Mouse (Mus musculus): ENCODE data around the gene Phf14.
A peak's percentile ranks its signal among the peaks of the same experiment; 100 is the strongest.
"Not testable (repeated sequence)": the region's sequence is repeated elsewhere in the genome, so short reads cannot be mapped to it uniquely, and the experiment has no call there.

Phf14 gene

GRCm38 (mm10) chr6:11907269-11908032 is at the start of gene Phf14, which contains the start of gene Ndufa4:
Gene Phf14 (plus strand): TSS chr6:11907809.
Gene Ndufa4 (minus strand): TSS chr6:11907497.
- DNase-seq (ENCODE audit: inconsistent ontology term) = peak; percentile 94

DNA sequence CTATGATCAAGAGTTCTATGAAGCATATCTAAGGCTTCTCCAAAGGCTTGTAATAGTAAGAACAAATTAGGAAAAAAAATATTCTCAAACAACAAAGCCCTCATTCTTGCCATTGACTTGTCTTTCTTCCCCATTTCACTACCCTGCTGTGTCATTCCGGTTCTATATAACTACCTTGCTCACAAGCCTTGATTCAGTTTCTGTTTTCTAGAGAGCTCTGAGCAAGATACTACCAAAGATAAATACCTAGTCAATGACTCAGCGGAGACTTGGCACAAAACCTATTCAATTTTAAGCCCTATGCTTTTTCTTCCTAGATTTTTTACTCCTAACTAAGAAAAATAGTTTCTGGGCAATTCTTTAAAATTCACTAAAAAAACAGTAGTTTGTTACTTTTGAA is 32.2 kb upstream of the Phf14 start:
- not testable (repeated sequence) for DNase-seq (ENCODE audit: inconsistent ontology term)

DNA sequence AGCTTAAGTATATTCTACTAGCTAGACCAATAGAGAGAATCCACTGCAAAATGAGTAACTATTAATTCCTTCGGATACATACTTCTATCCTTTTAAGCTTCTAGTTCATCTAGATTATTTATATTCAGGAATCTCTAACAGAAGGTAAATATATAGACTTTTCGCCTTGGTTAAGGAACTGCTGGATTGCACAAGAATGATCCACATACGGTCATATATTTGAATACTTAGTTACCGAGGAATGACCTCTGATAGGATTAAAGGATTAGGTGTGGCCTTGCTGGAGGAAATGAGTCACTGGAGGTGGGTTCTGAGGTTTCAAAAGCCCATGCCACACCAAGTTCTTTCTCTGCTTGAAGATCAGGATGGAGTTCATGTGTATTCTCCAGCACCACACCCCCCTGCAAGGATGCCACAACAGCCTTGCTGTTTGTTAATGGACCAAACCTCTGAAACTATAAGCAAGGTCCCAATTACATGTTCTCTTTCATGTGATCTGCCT is 6.7 kb upstream of the Phf14 start:
- no peak for DNase-seq (ENCODE audit: inconsistent ontology term)

GRCm38 (mm10) chr6:11906890-11907268 is 730 bp upstream of the Phf14 start:
- DNase-seq (ENCODE audit: inconsistent ontology term) = no peak

- no peak for DNase-seq (ENCODE audit: inconsistent ontology term)
These were observed 561 bp downstream of the Phf14 start for GRCm38 (mm10) chr6:11908170-11908569.

DNA sequence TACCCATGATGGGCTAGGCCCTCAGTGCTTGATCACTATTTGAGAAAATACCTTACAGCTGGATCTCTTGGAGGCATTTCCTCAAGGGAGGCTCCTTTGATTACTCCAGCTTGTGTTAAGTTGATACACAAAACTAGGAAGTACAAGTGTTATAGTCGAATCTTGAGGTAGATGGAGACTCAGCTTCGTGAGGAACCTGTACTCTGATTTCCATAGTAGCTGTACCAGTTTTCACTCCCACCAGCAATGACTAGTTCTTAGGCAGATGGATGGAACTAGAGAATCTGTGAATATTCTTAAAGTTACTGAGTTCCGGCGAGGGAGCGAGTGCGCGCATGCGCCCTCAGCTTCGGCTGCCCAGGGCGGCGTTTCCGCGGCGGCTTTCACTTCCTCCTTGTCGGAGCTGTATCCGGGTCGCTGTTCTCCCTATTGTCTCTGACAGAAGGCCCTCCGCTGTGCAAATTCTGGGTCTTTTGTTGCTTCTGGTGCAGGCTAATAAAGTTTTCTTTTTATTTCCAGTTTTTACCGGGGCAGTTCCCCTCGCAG is 18.0 kb downstream of the Phf14 start:
- peak; percentile 80 for DNase-seq (ENCODE audit: inconsistent ontology term)

DNA sequence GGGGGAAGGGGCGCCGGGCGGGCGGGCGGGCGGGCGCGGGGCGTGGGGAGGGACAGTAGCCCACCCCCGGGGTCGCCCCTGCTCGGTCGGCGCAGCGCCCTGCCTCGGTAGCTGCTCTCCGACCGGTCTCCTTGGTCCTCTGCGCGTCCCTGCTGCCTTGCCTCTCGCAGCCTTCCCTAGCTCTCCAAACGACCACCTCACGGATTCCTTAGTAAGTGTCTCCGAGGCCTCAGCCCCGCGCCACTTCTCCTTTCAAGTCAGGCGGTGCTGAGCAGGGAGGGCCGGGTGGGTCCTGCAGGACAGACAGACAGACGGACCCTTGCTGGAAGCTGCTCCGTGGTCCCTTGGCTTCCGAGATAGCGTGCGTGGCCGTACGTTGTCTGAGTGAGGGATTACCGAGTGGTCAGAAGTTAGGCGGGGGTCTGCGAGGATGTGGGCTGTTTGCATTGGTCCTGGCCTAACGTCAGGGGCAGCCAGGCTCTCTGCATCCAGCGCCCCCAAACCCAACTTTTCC is 18.5 kb downstream of the Phf14 start:
- peak; percentile 51 for DNase-seq (ENCODE audit: inconsistent ontology term)

GRCm38 (mm10) chr6:11927485-11927884 is 19.9 kb downstream of the Phf14 start:
- DNase-seq (ENCODE audit: inconsistent ontology term) = no peak

GRCm38 (mm10) chr6:11933403-11933802 is 25.8 kb downstream of the Phf14 start:
- no peak for DNase-seq (ENCODE audit: inconsistent ontology term)

GRCm38 (mm10) chr6:11940895-11941294 is 33.3 kb downstream of the Phf14 start:
- no peak for DNase-seq (ENCODE audit: inconsistent ontology term)

DNA sequence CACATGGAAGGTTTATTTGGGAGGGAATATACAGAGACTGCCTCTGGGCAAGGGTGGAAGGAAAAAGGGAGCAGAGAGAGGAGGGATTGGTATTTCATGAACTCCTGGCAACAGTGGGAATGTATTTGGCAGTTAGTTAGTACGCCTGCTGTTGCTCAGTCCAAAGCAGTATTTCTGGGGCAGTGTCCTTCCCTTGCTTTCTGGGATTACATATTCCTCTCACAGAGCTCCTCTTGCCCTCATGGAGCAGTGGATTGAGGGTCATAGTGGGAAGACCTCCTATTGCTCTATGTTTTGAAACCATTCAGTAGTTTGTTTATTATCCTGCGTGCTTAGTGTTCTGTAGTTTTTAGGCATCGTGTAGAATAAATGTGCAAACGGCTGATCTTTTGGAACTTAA is 34.5 kb downstream of the Phf14 start:
- no peak for DNase-seq (ENCODE audit: inconsistent ontology term)

DNA sequence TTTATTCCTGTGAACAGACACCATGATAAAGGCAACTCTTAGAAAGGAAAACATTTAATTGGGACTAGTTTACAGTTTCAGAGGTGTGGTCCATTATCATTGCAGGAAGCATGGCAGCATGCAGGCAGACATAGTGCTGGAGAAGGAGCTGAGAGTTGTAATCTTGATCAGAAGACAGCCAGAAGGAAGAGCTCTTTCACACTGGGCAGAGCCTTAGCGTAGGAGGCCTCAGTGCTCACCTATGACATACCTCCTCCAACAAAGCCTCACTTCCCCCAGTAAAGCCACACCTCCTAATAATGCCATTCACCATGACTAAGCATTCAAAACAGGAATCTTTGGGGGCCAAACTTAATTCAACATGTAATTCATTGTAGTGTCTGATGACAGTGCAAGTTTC is 40.5 kb downstream of the Phf14 start:
- DNase-seq (ENCODE audit: inconsistent ontology term) = no peak

DNA sequence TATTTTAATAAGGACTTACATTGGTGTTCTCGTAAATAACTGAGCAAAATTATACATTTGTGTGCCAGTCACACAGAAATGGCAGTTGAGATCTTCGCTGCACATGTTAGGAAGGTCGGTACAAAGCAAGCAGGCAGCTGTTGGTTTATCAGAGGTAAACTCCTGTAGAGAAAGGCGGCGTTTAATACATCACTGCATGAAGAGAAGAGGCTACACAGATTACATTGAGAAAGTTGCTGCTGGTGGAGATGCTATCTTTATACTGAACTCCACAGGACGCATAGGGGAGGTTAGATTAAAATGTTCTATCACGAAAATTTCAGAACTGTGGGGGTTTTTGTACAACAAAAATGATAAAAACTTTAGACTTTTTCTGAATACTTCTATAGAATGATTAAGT is 52.6 kb downstream of the Phf14 start:
- DNase-seq (ENCODE audit: inconsistent ontology term) = no peak

- no peak for DNase-seq (ENCODE audit: inconsistent ontology term)
These were observed 86.2 kb downstream of the Phf14 start for GRCm38 (mm10) chr6:11993782-11994181.

GRCm38 (mm10) chr6:11998576-11998975 is 91.0 kb downstream of the Phf14 start:
- DNase-seq (ENCODE audit: inconsistent ontology term) = peak; percentile 31

DNA sequence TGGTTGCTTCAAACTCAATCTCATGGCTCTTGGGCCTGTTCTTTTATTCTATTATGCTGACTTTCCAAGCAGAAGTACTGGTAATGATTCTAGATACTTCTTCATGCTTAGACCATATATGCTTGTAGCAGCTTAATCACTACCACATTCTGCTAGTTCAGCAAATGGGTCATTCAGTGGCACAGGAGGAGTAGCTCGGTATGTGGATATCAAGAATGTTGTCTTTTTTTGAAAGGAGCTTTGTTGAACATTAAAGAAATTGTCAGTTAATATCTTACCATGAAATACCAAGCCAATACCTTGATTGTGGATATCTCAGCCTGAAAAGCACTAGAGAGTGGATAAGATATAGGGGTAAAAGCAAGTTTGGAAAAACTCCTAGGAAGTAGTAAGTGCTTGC is 91.9 kb downstream of the Phf14 start:
- DNase-seq (ENCODE audit: inconsistent ontology term) = no peak

DNA sequence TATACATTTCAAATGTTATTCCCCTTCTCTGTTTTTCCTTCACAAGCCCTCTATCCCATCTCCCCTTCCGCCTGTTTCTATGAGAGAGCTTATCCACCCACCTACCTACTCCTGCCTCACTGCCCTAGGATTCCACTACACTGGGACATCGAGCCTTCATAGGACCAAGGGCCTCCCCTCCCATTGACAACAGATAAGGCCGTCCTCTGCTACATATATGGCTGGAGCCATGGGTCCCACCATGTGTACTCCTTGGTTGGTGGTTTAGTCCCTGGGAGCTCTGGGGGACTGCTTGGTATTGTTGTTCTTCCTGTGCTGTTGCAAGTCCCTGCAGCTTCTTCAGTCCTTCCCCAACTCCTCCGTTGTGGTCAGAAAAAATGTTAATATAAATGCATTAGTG is 97.8 kb downstream of the Phf14 start:
- no peak for DNase-seq (ENCODE audit: inconsistent ontology term)

DNA sequence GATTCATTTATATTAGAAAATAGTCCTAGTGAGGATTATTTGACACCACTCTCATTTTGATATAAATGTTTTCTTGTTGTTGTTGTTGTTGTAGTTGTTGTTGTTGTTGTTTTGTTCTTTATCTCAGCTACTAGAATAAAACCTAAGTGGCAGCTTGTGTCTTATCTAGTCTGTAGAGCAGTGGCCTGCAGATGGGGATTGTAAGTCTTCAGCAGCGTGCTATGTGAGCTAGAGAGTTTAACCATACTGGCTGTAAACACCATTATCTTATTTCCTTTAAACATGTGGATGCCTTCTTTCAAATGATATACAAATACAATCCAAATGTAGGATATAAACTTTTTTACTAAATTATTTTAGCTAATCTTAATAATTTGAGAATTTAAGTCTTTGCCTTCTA is 98.4 kb downstream of the Phf14 start:
- DNase-seq (ENCODE audit: inconsistent ontology term) = no peak

- no peak for DNase-seq (ENCODE audit: inconsistent ontology term)
These were observed 104.5 kb downstream of the Phf14 start for GRCm38 (mm10) chr6:12012103-12012502.

DNA sequence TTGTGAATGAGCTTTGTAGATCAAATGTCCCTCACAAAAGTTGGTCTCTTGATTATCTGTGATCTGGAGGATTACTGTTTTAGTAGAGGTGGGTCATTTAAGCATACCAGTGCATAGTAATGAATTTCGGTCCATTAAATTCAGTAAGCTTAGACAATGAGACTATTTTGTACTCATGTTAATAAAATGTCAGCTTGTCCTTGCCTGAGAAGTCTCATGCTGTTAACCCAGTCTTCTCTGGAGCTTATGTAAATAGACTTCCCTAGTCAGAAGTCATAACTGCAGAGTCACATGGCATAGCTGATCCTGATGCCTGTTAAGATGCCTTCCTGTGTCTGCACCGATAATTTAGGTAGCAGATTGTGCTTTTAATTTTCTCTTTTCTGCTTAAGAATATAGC is 106.4 kb downstream of the Phf14 start:
- DNase-seq (ENCODE audit: inconsistent ontology term) = peak; percentile 67

- DNase-seq (ENCODE audit: inconsistent ontology term) = no peak
These were observed 107.1 kb downstream of the Phf14 start for GRCm38 (mm10) chr6:12014733-12015132.

DNA sequence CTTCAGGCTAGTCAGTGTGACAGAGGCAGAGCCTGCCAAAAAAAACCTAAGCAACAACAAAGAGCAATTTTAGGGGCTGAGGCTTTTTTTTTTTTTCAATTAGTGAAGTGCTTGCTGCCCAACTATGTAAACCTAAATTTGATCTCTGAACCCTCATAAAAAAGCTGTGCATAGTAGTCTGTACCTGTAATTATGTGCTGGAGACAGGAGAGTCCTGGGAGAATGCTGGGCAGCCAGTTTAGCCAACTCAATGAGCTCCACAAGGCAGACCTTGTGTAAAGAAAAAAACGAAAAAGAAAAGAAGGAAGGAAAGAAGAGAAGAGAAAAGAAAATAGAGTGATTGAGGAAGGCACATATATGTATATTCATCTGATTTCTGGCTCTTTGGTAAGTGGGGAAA is 112.1 kb downstream of the Phf14 start:
- DNase-seq (ENCODE audit: inconsistent ontology term) = no peak

DNA sequence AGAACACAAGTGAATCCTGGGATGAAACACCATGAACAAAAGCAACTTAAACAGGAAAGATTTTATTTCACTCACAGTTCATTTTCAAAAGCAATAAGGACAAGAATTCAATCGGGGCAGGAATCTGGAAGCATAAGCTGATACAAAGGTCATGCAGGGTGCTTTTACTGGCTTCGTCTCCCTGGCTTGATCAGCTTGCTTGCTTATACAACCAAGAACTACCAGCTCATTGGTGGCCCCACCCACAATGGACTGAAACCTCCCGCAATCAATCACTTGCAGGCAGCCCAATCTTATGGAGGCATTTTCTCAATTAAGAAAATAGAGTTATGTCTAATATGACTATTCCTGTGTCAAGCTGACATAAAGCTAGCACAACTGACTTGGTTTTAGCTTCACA is 112.5 kb downstream of the Phf14 start:
- no peak for DNase-seq (ENCODE audit: inconsistent ontology term)
